Mouse (Mus musculus): ENCODE measurements around the gene Ugt1a9. TPM values are rescaled to one million over a fixed set of nuclear protein-coding genes. Genes with fewer than 3 reads are reported as not detected.
A peak's percentile ranks its signal among the peaks of the same experiment; 100 is the strongest.

The Ugt1a9 gene
- total RNA-seq, 2 experiments from 2014 or later: not detected

DNA sequence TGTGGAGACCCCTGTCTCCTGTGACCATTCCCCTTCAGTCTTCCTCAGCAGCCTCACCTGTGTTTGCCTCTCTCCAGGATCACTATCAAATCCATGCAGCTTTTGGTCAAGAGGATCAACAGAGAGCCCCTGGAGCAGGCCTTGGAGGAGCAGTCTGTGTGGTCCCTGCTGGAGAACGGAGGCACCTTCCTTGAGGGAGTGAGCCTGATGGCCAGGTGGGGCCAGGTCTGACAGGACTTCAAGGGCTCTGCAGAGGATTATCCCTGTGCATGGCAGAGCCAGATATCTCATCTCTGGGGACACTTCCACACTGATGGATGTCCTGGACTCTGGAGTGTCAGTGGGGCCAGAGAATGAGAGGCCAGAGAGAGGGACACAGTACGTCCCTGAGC lies 184.9 kb downstream of the Ugt1a9 start:
- intact Hi-C loops (cut with DNase I): no loop called here
- DNase-seq: no peak

DNA sequence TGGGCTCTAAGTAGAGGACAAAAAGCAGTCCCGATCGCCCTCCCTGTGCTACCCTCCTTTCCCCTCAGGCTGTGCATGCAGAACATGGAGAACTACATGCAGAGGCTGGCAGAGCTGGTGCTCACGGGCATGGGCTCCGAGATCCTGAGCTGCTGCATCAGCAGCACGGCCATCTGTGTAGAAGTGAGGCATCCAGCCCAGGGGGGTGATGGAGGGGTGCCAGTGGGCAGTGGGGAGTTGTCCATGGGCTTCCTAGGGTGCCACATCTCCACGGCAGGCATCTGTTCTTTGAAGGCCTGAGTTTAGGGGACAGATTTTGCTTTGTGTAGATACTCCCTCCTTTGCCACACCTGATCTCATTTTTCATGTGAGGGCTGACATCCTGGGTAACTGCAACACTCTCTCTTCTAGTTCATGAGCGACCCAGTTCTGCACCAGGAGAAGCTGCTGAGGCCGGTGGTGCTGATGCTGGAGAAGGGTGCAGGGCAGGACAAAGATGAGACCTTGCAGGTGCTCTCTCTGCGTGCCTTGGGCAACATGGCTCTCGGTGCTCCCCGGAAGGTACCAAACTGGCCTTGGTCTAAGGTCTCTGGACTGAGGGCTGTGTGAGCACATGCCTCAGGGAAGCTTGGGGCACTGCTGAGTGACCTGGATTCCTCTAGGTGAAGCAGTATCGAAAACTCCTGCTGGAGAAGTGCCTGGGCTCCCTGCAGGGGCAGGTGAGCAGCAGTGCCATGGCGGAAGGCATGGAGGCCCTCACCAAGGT lies 185.6 kb downstream of the Ugt1a9 start:
- peak; percentile 76 for DNase-seq
- intact Hi-C loops (cut with DNase I): no loop called here

DNA sequence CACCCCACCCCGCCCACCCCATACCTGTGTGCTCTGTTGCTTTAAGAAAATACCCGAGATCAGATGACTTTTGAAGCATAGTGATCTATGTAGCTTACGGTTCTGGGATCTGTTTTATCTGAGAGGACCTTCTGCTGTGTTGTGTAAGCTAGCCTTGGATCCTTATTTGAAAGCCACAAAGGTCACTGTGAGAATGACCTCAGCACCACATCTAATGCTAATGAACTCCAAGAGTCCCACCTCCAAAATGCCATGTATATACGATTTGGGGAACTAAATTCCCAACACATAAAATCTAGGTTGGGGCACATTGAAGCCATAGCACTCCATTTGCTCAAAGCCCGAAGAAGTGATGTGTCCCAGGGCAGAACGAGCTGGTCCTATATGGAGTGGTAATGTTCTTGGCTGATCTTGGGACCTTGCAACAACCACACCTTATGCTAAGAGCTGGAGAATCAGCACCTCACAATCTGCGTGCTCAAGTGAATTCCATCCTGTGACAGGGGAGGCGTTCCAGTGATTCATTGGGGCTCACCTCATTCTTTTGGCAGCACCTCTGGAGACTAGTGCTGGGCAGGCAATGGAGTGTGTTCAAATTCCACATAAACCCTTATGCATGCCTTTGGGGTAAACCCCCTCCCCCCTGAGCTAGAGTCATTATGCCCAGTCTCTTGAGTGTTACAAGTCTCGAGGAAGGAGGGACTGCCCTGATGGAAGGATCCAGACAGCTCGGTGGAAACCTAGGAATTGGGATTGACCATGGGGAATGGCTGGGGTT lies 186.5 kb downstream of the Ugt1a9 start:
- DNase-seq: no peak
- intact Hi-C loops (cut with DNase I): no loop called here

DNA sequence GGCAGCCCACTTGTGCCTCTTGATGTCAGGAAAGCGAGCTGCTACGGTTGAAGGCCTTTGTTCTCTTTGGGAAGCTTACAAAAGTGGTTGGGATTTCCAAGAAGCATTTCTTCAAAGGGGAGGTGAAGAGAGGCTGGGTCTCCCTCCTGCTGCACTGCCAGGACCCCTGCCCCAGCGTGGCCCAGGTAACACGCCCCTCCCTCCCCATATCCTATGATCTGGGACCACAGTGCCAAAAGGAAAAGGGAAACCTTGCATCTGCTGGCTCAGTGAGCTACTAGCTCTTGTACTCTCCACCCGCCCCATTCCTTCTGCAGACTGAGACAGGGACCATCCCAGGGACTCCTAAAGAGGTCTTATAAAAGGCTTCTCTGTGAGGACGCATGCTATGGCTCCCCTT lies 187.1 kb downstream of the Ugt1a9 start:
- DNase-seq: no peak
- intact Hi-C loops (cut with DNase I): no loop called here

DNA sequence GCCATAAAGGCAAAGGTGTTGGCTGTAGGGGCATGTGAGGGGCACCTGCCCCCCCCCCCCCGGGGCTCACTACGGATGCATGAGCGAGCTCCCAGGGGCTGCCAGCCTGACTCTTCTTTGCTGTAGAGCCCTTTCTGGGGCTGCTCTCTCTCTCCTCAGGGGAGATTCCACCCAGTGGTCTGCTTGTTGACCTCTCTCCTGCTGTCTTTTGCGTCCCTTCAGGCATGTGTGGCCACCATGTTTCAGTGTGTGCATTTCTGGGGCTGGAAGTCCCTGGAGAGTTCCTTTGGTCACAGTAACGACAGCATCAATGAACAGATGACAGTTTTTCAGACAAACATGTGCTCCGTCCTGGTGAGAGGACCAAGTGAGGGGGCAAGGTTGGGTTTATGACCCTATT lies 187.8 kb downstream of the Ugt1a9 start:
- intact Hi-C loops (cut with DNase I): no loop called here
- DNase-seq: no peak

DNA sequence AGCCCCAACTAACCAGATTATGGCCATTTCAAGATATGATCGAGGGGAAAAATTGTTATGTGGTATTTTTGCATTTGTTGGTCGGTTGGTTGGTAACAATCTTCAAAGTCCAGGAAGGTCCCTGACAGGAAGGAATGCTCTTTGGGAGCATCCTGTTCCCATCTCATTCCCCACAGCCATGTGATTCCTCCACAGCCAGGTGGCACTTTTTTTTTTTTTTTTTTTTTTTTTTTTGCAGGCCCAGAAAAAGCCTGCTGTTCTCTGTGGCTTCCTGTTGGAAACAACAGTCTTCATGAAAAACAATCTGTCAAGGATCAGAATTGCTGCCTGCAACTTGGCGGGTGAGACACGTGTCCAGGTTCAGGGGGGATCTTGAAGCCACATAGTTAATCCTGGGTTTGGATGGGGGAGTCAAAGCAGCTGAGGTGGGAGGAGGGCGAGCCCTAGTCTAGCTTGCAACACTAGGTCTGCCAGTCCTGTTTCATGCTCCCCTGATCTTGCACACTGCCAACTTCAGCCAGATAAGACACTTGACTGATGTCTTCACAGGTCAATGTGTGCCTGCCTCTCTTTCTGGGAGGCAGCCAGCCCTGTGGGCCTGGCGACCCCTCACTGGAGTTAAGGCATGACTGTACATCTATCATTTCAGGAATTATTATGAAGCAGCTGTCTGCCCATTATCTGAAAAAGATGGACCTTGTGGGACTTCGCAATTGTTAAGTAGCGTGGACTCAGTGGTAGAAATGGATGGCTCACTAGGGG lies 188.5 kb downstream of the Ugt1a9 start:
- intact Hi-C loops (cut with DNase I): no loop called here
- peak; percentile 73 for DNase-seq

DNA sequence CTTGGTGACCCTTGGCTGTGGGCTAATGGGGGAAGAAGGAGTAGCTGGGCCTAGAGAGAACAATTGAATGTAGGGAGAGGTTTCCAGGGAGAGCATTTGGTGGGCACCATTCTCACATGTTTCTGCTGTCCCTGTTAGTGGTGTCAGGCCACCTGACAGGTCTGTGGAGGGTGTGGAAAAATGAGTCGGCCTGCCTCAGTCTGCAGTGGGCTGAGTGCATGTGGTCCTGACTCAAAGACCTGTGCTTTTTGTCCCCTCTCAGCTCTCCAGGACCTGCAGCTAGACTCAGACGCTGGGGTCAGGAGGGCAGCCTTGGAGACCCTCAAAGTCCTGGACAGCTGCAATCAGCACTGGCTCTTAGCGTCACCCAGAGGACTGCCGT lies 189.0 kb downstream of the Ugt1a9 start:
- intact Hi-C loops (cut with DNase I): no loop called here

DNA sequence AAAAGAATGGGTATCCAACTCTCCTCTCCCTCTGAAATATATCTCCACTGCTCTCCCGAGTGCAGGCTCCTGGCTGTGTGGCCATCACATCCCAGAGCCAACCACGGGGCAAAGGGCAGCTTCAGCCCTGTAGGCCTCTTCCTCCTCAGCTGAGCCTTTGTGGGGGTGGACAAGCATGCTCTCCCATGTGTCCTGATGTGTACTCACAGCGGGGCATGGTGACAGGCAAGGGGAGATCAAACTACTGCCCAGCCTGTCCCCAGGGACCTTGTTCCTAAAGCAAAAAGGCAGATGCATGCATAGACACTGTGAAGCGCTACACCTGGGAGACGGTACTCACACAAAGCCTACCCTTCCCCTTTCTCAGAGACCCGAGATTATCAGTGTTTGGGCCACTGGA lies 189.5 kb downstream of the Ugt1a9 start:
- DNase-seq: peak; percentile 76
- intact Hi-C loops (cut with DNase I): no loop called here

More for the DNA sequence above, 189.0 kb downstream of the Ugt1a9 start:
- no peak for DNase-seq

DNA sequence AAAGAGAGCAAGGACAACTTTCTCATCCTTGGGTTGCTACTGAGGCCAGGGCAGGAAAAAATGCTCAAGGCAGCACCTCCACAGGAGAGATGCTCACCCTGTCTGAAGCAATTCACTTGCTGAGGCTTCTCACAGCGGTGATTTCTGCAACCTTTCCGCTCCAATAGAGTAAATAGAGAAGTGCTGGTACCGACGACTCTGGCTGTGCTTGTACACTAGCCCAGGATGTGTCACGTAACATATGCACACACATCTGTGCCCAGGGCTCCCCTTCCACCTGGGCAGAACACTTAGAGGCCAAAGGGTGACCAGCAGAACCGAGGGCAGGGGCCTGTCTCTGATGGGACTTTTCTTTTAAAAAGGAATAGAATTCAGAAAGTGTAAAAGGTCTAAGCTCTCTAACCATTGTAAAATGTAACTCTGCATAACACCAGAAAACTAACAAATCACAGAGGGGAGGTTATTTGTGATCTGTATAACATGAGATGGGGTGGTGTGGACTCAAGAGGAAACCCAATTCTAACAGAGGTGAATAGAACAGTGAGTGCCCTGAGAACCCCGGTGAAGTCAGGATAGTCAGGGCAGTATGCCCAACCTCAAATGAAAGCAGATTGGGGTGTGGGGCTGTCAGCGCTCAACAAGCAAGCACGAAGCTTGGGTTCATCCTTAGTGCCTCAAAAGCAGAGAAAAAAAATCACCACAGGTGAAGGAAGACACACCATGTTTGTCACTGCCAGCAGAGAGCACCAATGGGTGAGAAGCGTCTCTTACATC lies 190.2 kb downstream of the Ugt1a9 start:
- DNase-seq: no peak
- intact Hi-C loops (cut with DNase I): no loop called here

DNA sequence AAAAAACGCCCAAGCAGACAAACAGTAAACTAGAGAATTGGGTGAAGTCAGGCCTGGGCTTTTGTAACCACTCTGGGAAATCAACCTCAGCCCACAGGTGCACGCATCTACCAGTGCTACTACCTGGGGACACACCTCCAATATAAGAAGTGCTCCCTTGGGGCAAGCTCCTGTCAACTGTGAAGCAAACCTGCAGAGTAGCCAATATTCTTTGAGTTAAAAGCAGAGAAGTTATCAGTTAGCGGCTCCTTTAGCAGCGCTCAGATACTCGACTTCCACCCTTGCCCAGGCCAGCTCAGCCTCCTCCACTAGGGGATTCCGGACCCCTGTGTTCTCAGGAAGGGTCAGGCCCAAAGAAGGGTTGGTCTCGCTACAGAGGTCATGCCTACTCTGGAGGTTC lies 191.1 kb downstream of the Ugt1a9 start:
- intact Hi-C loops (cut with DNase I): no loop called here
- no peak for DNase-seq

DNA sequence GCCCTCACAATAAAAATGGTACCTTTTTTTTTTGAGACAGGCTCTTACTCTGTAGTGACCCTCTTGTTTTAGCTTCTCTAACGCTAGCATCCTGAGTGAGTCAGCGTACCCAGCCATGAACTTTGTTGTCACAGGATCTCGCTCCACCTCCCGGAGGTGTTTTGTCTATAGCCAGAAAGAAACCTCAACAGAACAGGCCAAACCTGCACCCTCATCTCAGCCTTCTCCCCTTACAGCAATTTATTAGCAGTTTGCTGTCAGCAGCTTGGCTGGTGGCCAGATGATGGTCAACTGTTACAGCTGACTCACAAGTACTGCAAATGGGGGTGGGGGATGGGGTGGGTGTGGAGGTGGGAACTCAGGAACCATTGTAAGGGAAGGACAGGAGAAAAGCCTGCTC lies 191.7 kb downstream of the Ugt1a9 start:
- DNase-seq: peak; percentile 74
- intact Hi-C loops (cut with DNase I): no loop called here

DNA sequence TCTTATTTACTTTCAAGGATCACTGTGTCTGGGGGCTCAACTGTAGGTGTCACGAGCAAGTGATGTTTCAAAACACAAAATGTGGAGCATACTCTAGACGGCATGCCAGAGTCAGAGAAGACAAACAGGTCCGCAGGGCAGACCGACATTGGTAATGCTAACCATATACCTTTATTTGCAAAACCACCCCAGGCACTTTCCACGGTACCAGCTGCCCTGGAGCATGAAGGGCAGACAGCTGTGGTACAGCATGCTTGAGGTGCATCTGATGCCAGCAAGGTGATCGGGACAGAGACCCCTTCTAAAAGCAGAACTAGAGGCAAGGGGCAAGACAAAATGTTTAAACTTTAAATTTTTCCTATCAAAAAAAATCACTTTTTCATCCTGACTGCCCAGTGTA lies 192.4 kb downstream of the Ugt1a9 start:
- no peak for DNase-seq
- intact Hi-C loops (cut with DNase I): no loop called here

DNA sequence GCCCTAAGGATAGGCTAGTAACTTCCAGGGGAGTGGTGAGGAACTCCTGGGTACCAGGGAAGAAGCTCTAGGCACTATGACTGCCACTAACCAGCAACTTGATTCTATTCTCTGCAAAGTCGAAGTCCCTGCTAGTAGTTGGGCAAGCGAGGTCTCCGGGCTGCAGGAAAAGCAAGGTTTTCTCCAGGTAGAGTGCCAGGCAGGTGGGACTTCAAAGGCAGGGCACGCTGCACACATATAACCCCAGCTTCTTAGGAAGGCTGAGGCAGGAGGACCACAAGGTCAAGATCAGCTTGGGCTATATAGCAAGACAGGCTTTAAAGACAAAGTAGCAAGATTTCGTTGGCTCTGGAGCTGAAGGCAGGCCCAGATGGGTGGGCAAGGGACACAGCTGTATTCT lies 193.2 kb downstream of the Ugt1a9 start:
- DNase-seq: no peak

DNA sequence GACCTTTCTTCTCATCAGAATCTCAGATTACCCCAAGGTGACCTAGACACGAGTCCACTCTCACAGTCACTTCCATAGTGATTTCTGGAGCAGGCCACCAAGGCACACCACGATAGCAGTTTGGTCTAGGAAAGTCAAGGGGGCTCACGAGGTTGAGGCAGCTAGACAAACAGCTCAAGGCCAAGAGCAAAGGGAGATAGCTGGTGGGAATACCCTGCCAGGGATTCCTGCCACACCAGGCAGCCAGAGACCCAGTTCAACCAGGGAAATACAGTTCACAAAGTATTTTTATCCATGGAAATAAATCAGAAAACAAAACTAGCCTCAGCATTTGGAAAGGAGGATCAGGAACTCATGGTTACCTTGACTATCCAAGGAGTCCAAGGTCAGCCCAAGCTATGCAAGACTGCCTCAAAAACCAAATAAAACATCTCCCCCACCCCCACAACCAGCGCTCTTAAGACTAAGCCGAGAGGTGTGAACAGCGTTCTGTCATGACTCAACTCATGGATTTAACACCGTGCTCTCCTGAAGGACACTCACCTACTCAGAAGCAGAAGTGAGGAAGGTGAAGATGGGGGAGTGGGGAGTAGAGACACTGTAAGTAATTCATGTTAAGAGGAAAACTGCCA lies 193.8 kb downstream of the Ugt1a9 start:
- intact Hi-C loops (cut with DNase I): no loop called here
- no peak for DNase-seq

More for the DNA sequence above, 193.2 kb downstream of the Ugt1a9 start:
- intact Hi-C loops (cut with DNase I): no loop called here

DNA sequence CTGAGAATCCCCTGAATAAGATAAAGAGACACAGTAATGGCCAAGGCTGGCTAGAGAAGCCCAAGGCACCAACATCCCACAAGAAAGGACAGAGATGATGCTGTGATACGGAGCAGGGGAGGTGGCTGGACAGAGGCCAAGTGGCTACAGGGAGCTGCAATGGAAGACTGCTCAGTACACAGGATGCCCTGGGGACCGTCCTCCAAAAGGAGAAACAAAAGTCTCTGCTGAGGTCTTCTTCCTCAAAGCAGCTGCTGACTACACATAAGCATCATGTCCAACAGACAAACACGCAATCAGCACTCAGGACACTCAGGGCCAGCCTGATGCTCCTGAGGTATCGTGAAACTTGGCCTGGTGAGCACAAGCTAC lies 194.3 kb downstream of the Ugt1a9 start:
- peak; percentile 51 for DNase-seq
- intact Hi-C loops (cut with DNase I): no loop called here

DNA sequence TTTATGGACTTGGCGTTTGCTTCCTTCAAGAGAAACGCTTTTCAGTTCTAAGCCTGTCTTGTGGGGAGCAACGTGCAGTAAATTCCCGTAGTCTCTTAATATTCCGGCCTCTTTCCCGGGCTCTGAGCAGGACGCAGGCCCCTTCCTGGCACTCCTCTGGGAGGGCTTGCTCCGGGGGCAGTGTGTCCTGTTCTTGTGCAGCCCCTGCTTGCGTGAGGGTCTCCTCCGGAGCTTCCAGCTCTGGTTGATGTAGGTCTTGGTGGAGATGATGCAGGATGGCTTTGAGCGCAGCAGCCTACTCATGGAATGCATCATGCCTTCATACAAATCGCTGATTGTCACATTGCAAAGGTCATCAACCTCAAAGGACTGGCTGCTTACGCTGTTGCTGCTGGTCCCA lies 195.5 kb downstream of the Ugt1a9 start:
- DNase-seq: no peak
- intact Hi-C loops (cut with DNase I): no loop called here

DNA sequence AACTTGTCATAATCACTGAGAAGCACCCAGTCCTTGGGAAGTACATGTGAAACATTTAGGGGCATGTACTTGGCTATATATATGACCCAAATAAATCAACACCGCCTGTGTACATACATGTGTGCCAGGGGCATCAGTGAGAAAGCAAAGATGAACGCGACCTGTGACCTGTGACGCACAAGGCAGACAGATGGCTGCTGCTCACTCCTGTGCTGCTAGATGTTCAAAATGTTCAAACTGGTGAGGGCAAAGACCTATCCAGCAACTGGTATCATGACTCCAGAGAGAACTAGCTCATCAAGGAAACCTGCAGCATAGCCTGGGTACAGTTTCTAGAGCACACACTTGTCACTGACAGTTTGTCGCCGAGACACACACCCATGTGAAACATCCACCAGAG lies 196.9 kb downstream of the Ugt1a9 start:
- no peak for DNase-seq
- intact Hi-C loops (cut with DNase I): no loop called here

DNA sequence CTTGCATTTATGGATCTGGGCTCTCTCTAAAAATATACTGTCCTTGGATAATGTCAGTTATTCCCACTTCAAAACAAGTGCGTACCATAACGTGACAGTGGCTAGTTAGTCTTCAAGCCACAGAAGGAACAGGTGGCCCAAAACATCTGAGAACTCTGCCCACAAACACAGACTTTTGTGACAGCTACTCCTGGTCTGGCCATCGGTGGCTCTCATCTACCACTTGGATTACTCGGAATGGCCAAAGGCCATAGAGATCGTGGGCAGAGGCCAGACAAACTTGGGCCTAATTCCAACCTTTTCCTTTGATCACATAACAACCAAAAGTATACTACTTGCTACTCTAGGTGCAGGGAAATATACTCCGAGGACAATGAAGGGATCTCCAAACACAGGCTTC lies 197.5 kb downstream of the Ugt1a9 start:
- DNase-seq: no peak
- intact Hi-C loops (cut with DNase I): no loop called here
